Mouse (Mus musculus): ENCODE results near the gene Nphp3. TPM values are rescaled to one million over a fixed set of nuclear protein-coding genes. Genes with fewer than 3 reads are reported as not detected.

Gene Nphp3
- total and polyA plus RNA-seq, 2 experiments: 2.9 to 8.7 TPM

DNA sequence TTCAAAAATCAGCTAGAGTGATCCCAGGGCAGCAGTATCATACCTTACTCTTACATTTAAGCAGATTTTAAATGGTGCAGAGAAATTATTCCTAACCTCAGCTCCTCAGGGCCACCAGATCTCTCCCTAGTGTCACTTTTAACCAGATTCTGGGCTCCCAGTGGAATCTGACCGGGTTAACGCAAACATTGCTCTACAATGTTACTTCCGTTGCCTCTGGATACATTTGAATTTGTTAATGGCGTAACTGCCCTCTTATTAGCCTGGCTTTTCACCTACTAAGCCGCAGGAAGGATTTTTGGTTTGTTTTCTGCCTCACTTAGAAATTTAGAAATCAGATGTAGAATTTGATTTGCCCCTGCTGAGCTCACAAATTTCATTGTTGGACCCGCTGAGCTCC, 32.4 kb downstream of the Nphp3 start:
- peaks cover 31% of the 10 kb centered on the region for H3K36me3 ChIP-seq (ENCODE audit: control insufficient read depth, insufficient read depth, low read length)
- no peak overlapping the region for H3K27ac ChIP-seq (replicated peaks; ENCODE audit: insufficient read depth, low read depth, low read length)
- no peaks in the 10 kb centered on the region for H3K4me1 ChIP-seq (ENCODE audit: control insufficient read depth, insufficient read depth, low read length)
- TF ChIP-seq CTCF (IDR thresholded peaks at IDR 0.05; ENCODE audit: low read depth, low read length) (no peak), POLR2A (IDR thresholded peaks at IDR 0.05; ENCODE audit: extremely low read depth, insufficient read depth, low read length) (no peak)
- peak; percentile 43 for DNase-seq (ENCODE audit: extremely low read depth, low read depth, low spot score)
- WGBS: 23% methylated on average over 6 of the region's 6 CpGs
- H3K9ac ChIP-seq (ENCODE audit: low read depth, low read length): no peak overlapping the region
- no peak overlapping the region for H3K4me3 ChIP-seq (ENCODE audit: insufficient read depth, low read depth, low read length)
- H3K79me2 ChIP-seq (ENCODE audit: control insufficient read depth, insufficient read depth, low read length): no peaks in the 10 kb centered on the region
- no peaks in the 10 kb centered on the region for H3K27me3 ChIP-seq (ENCODE audit: control insufficient read depth, insufficient read depth, low read length)

DNA sequence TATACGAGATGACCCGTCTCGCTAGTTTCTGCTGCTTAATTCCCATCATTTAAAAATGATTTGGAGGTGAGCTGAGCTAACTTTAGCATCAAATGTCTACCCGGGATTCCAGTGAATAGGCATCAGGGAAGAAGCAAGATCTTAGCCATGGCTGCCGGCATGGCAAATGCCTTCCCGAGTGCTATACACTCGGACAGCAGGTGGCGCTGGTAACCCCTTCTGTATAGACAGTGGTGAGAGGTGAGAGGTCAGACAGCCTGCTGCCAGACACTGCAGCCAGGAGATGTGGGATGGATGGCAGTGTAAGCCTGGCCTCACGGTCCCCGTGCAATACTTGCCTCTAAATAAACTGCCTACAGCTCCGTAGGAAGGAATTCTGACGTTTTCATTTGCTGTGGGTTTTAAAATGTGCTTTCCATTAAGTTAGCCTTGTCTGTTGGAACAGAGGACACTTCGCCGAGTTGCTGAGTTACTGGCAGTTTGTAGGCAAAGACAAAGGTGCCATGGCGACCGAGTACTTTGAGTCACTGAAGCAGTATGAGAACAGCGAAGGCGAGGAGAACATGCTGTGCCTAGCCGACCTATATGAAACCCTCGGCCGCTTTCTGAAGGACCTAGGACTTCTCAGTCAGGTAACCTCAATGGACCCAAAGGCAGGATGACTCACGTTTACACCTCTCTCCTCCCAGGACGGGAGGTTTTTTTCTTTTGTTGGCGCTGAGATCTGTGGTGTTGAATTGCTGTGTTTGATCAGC, 33.1 kb downstream of the Nphp3 start:
- no peak overlapping the region for H3K9ac ChIP-seq (ENCODE audit: low read depth, low read length)
- TF ChIP-seq POLR2A (IDR thresholded peaks at IDR 0.05; ENCODE audit: extremely low read depth, insufficient read depth, low read length) (no peak), CTCF (IDR thresholded peaks at IDR 0.05; ENCODE audit: low read depth, low read length) (peak; percentile 95)
- no peaks in the 10 kb centered on the region for H3K79me2 ChIP-seq (ENCODE audit: control insufficient read depth, insufficient read depth, low read length)
- H3K4me3 ChIP-seq (ENCODE audit: insufficient read depth, low read depth, low read length): no peak overlapping the region
- no peaks in the 10 kb centered on the region for H3K27me3 ChIP-seq (ENCODE audit: control insufficient read depth, insufficient read depth, low read length)
- no peaks in the 10 kb centered on the region for H3K4me1 ChIP-seq (ENCODE audit: control insufficient read depth, insufficient read depth, low read length)
- WGBS: 43% methylated on average over 24 of the region's 24 CpGs
- H3K36me3 ChIP-seq (ENCODE audit: control insufficient read depth, insufficient read depth, low read length): peaks cover 27% of the 10 kb centered on the region
- H3K27ac ChIP-seq (replicated peaks; ENCODE audit: insufficient read depth, low read depth, low read length): no peak overlapping the region
- DNase-seq (ENCODE audit: extremely low read depth, low read depth, low spot score): peak; percentile 76

DNA sequence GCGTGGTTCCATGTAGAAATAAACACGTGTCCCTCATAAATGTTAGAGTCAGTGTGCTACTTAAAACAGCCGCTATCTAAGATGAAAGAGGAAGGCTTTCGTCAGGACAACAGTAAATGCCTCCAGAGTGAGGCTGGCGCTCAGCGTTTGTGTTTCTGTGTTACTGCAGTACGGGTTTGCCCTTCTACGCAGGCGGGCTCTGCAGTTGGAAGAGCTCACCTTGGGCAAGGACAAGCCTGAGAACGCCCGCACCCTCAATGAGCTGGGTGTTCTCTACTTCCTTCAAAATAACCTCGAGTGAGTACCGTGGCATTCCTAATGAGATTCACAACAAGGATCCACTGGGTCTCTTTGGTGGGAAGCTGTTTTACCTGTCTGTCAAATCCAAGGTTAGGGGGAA, 35.9 kb downstream of the Nphp3 start:
- Histone ChIP-seq H3K4me1 (ENCODE audit: control insufficient read depth, insufficient read depth, low read length) (peaks cover 4% of the 10 kb centered on the region; the same call in 1 of the 2 replicates), H3K27me3 (ENCODE audit: control insufficient read depth, insufficient read depth, low read length) (no peaks in the 10 kb centered on the region), H3K36me3 (ENCODE audit: control insufficient read depth, insufficient read depth, low read length) (peaks cover 25% of the 10 kb centered on the region), H3K27ac (replicated peaks; ENCODE audit: insufficient read depth, low read depth, low read length) (no peak overlapping the region), H3K9ac (ENCODE audit: low read depth, low read length) (no peak overlapping the region), H3K4me3 (ENCODE audit: insufficient read depth, low read depth, low read length) (no peak overlapping the region), H3K79me2 (ENCODE audit: control insufficient read depth, insufficient read depth, low read length) (no peaks in the 10 kb centered on the region)
- DNase-seq (ENCODE audit: extremely low read depth, low read depth, low spot score): no peak
- 92% methylated on average over 13 of the region's 13 CpGs for WGBS
- TF ChIP-seq POLR2A (IDR thresholded peaks at IDR 0.05; ENCODE audit: extremely low read depth, insufficient read depth, low read length) (no peak), CTCF (IDR thresholded peaks at IDR 0.05; ENCODE audit: low read depth, low read length) (no peak)

DNA sequence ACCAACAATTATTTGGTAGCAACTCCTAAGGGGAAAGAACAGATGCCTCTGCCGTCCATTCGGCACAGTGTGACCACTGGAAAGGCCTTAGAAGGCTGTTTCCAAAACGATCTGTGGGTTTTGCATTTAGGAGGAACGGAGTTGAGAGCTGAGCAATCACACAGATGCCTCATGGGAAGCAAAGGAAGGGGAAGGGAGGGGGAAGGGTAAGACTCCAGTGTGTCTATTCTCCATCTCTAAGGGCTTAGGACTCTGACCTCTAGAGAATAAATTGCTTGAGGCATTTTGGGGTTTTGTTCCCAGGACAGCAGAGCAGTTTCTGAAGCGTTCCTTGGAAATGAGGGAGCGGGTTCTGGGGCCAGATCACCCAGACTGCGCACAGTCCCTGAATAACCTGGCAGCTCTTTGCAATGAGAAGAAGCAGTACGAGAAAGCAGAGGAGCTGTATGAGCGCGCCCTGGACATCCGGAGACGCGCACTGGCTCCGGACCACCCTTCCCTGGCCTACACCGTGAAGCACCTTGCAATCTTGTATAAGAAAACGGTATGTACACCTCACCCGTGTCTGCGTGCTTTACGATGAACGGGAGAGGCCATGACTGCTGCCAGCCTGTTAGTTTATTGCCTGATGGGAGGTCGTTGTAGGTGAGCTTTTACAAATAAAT, 36.8 kb downstream of the Nphp3 start:
- no peak for DNase-seq (ENCODE audit: extremely low read depth, low read depth, low spot score)
- TF ChIP-seq POLR2A (IDR thresholded peaks at IDR 0.05; ENCODE audit: extremely low read depth, insufficient read depth, low read length) (no peak), CTCF (IDR thresholded peaks at IDR 0.05; ENCODE audit: low read depth, low read length) (no peak)
- no peaks in the 10 kb centered on the region for H3K27me3 ChIP-seq (ENCODE audit: control insufficient read depth, insufficient read depth, low read length)
- peak overlapping the region; percentile 37; the same call in 1 of the 2 replicates for H3K4me3 ChIP-seq (ENCODE audit: insufficient read depth, low read depth, low read length)
- peaks cover 5% of the 10 kb centered on the region; the same call in 1 of the 2 replicates for H3K4me1 ChIP-seq (ENCODE audit: control insufficient read depth, insufficient read depth, low read length)
- H3K27ac ChIP-seq (replicated peaks; ENCODE audit: insufficient read depth, low read depth, low read length): 0 out of 2 replicates have a peak overlapping the region, but pooled peaks have one; percentile 8
- WGBS: 91% methylated on average over 21 of the region's 21 CpGs
- peaks cover 25% of the 10 kb centered on the region for H3K36me3 ChIP-seq (ENCODE audit: control insufficient read depth, insufficient read depth, low read length)
- no peaks in the 10 kb centered on the region for H3K79me2 ChIP-seq (ENCODE audit: control insufficient read depth, insufficient read depth, low read length)
- no peak overlapping the region for H3K9ac ChIP-seq (ENCODE audit: low read depth, low read length)

DNA sequence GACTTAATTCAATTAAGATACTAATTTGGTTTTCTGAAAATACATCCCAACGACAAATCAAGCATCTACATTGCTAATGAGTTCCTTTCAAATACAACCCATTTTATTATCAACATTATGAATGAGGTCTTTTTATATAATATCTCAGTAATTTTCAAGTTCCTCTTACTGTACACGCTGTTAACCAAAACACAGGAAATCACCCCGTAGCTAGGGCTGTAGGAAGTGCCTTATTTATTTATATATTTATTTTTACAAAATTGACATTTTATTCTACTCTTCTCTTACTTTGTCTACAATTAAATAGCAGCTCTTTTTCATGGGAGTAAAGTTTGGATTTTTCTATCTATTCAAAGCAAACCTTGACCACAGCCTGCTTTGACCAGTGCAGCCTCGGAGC, 37.4 kb downstream of the Nphp3 start:
- WGBS: 77% methylated on average over 4 of the region's 4 CpGs

More for the DNA sequence above, 37.4 kb downstream of the Nphp3 start:
- H3K4me1 ChIP-seq (ENCODE audit: control insufficient read depth, insufficient read depth, low read length): peaks cover 5% of the 10 kb centered on the region; the same call in 1 of the 2 replicates
- H3K36me3 ChIP-seq (ENCODE audit: control insufficient read depth, insufficient read depth, low read length): peaks cover 23% of the 10 kb centered on the region
- no peaks in the 10 kb centered on the region for H3K79me2 ChIP-seq (ENCODE audit: control insufficient read depth, insufficient read depth, low read length)
- no peak overlapping the region for H3K27ac ChIP-seq (replicated peaks; ENCODE audit: insufficient read depth, low read depth, low read length)
- peak overlapping the region; percentile 15; the same call in 1 of the 2 replicates for H3K4me3 ChIP-seq (ENCODE audit: insufficient read depth, low read depth, low read length)
- no peak for DNase-seq (ENCODE audit: extremely low read depth, low read depth, low spot score)
- no peak for TF ChIP-seq CTCF (IDR thresholded peaks at IDR 0.05; ENCODE audit: low read depth, low read length)
- no peak overlapping the region for H3K9ac ChIP-seq (ENCODE audit: low read depth, low read length)
- H3K27me3 ChIP-seq (ENCODE audit: control insufficient read depth, insufficient read depth, low read length): no peaks in the 10 kb centered on the region
